Mouse (Mus musculus): ENCODE data around the gene Tnip3. TPM values are rescaled to one million over a fixed set of nuclear protein-coding genes. Genes with fewer than 3 reads are reported as not detected.

Tnip3 gene
- not detected in 2 replicates for polyA plus RNA-seq (2016; fragmentation: Nextera tagmentation; extraction: Ambion mirVana)

DNA sequence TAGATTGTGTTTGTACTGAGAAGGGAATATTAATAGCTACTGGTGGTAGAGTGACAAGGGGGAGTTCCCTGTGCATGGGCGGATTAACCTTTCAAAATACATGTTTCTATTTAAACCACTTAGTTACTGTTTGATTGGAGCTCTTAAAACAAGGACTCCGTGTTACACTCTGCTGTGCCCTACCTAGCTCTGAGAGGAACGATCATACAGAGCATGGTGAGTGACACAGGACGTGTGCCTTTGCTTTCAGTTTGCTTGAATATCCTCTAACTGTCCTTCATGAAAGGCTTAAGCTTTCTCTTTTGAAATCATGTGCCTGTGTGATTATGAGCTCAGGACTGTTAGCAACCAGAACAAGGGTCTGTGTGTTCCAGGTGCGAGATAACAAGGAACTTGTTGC is at the start of gene Tnip3:
TSS of gene Tnip3 (plus strand) at position 122 of the 400 bp plus-strand sequence.
- 91% methylated on average over 5 of the region's 5 CpGs for WGBS
- DNase-seq (ENCODE audit: extremely low spot score, low spot score), result no peak
- H3K4me1 ChIP-seq, result no peaks in the 10 kb centered on the region

DNA sequence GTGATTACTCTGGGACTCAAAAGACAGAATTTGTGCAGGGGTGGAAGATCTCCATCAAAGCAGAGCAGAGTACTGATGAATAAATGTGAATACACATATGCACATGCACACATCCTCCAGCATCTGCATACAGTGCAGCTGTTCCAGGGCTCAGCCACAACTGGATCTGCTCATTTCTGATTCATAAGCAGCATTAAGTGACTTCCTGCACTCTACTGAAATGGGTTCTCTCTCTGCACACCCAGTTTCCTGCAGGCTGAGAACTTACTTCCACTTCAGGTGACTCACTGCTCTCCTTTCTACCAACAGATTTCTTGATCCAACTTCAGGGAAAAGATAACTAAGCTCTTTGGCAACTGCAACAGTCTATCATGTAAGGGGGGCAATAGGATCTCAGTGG is 26.3 kb upstream of the Tnip3 start:
- H3K27me3 ChIP-seq (ENCODE audit: poor library complexity, severe bottlenecking), result no peaks in the 10 kb centered on the region
- no peaks in the 10 kb centered on the region for H3K4me1 ChIP-seq
- H3K27ac ChIP-seq, result no peak overlapping the region
- no peak for DNase-seq (ENCODE audit: extremely low spot score, low spot score)
- no peak overlapping the region for H3K4me3 ChIP-seq
- no peaks in the 10 kb centered on the region for H3K9me3 ChIP-seq
- H3K36me3 ChIP-seq (replicated peaks), result no peaks in the 10 kb centered on the region

More for the DNA sequence above, at the start of gene Tnip3:
- Histone ChIP-seq H3K4me3 (no peak within 1 kb of the TSS), H3K27ac (no peak within 1 kb of the TSS), H3K9me3 (no peaks in the 10 kb centered on the region), H3K27me3 (ENCODE audit: poor library complexity, severe bottlenecking) (no peaks in the 10 kb centered on the region), H3K36me3 (replicated peaks) (no peaks in the 10 kb centered on the region)

DNA sequence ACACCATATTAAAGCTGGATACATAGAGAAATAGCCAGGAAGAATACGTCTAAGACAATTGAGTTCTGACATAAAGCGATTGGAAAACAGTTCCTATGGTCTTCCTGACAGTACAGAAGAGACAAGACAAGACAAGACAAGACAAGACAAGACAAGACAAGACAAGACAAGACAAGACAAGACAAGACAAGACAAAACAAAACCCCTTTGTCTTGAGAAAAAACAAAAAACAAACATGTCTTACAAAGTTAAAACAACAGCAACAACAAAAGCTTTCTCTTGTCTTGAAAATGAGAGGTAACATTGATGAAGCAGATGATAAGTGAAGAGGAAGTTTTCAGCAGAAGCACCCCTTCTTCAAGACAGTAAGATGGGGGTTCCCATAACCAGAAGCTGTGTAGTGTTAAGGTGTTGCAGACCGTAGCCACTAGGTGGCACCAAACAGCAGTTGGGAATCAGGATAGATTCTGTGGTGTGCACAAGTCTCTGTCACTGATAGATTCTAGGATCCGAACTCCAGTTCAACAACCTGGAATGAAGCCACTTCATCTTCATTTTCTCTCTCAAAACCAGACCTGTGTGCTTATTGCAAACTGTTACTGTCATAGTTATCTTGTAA is 15.0 kb upstream of the Tnip3 start:
- H3K4me3 ChIP-seq, result no peak overlapping the region
- no peaks in the 10 kb centered on the region for H3K36me3 ChIP-seq (replicated peaks)
- no peaks in the 10 kb centered on the region for H3K4me1 ChIP-seq
- no peaks in the 10 kb centered on the region for H3K27me3 ChIP-seq (ENCODE audit: poor library complexity, severe bottlenecking)
- no peak overlapping the region for H3K27ac ChIP-seq
- no peaks in the 10 kb centered on the region for H3K9me3 ChIP-seq
- WGBS, result 47% methylated on average over 4 of the region's 4 CpGs
- DNase-seq (ENCODE audit: extremely low spot score, low spot score), result peak; percentile 65

DNA sequence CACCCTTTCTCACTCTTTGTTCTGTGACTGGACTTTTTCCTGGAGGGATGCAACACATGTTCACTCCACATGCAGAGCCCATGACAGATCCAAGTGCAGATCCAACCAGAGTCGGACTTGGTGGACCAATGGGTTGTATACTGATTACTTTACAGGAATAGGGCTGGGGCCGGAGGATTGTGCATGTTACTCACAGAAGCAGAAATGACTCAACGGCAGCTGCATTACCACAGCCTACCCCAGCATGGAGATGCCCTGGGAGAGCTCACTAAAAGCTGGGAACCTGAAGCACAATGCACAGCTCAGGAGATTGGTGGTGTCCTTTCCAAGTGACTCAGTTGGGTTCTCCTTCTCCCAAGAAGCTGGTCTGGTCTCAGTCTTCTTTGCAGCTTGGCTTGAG is 11.3 kb upstream of the Tnip3 start:
- WGBS, result 97% methylated on average over 3 of the region's 3 CpGs
- no peaks in the 10 kb centered on the region for H3K36me3 ChIP-seq (replicated peaks)
- H3K4me1 ChIP-seq, result no peaks in the 10 kb centered on the region
- no peaks in the 10 kb centered on the region for H3K9me3 ChIP-seq
- H3K27me3 ChIP-seq (ENCODE audit: poor library complexity, severe bottlenecking), result no peaks in the 10 kb centered on the region
- no peak for DNase-seq (ENCODE audit: extremely low spot score, low spot score)
- H3K4me3 ChIP-seq, result no peak overlapping the region
- H3K27ac ChIP-seq, result no peak overlapping the region

DNA sequence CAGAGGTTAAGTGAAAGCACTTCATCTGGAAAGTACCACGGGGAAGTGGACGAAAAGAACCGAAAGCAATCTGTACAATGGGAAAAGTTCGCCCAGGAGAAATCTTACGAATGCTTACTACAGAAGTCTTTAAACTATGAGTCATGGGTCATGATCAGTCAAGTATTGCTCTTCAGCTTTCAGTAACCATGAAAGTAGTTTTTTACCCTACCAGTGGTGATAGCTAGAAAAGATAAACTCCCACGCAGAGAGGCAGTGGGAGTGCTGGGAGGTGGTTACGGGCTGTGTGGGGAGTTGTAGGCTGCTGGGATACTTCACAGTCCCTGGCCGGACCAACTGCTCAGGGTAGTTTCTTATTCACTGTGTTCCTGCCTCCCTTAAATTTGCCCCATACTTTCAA is 8.4 kb upstream of the Tnip3 start:
- WGBS, result 91% methylated on average over 8 of the region's 8 CpGs

DNA sequence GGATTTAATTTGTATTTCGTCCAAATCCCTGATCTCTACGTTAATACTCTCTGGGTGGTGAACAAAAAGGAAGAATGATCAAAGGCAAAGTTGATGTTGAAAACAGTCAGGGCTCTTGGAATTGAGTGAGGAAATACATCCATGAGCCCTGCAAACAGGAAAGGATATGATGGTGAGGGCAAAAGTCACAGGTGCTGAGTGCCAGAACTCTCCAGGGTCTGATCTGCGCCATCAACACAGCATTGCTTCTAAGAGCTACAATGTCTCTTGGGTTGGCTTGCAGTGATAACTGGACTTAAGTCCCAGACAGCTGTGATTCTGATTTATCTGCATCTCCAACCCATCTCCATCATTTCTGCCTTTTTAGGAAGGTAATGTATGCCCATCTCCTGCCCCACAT is 4.3 kb upstream of the Tnip3 start:
- Histone ChIP-seq H3K4me3 (no peak overlapping the region), H3K4me1 (no peaks in the 10 kb centered on the region), H3K36me3 (replicated peaks) (no peaks in the 10 kb centered on the region), H3K27me3 (ENCODE audit: poor library complexity, severe bottlenecking) (no peaks in the 10 kb centered on the region), H3K27ac (no peak overlapping the region), H3K9me3 (no peaks in the 10 kb centered on the region)
- DNase-seq (ENCODE audit: extremely low spot score, low spot score), result no peak
- WGBS, result 84% methylated on average over 3 of the region's 3 CpGs

More for the DNA sequence above, 8.4 kb upstream of the Tnip3 start:
- Histone ChIP-seq H3K4me3 (no peak overlapping the region), H3K27ac (no peak overlapping the region), H3K4me1 (no peaks in the 10 kb centered on the region), H3K27me3 (ENCODE audit: poor library complexity, severe bottlenecking) (no peaks in the 10 kb centered on the region), H3K36me3 (replicated peaks) (no peaks in the 10 kb centered on the region), H3K9me3 (no peaks in the 10 kb centered on the region)
- no peak for DNase-seq (ENCODE audit: extremely low spot score, low spot score)

DNA sequence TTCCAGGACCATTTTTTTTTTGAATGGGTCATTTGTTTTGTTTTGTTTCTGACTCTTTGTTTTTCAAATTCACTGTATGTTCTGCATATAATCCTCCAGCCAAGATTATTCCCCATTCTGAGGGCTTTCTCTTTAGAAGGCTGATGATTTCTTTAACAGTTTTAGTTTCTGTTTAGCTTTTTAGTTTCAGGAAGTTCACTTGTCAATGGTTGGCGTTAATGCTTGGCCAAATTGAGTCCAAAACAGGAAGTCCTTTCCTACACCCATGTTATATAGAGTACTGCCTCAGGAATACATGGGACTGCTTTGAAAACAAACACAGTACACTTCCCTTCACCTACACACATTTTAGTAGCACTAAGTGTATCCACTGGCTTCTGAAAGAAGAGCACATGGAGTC is 2.8 kb downstream of the Tnip3 start:
- Histone ChIP-seq H3K27me3 (ENCODE audit: poor library complexity, severe bottlenecking) (no peaks in the 10 kb centered on the region), H3K4me3 (no peak overlapping the region), H3K9me3 (no peaks in the 10 kb centered on the region), H3K27ac (no peak overlapping the region), H3K36me3 (replicated peaks) (no peaks in the 10 kb centered on the region), H3K4me1 (no peaks in the 10 kb centered on the region)
- WGBS, result 70% methylated on average over 1 of the region's 1 CpGs
- DNase-seq (ENCODE audit: extremely low spot score, low spot score), result no peak

DNA sequence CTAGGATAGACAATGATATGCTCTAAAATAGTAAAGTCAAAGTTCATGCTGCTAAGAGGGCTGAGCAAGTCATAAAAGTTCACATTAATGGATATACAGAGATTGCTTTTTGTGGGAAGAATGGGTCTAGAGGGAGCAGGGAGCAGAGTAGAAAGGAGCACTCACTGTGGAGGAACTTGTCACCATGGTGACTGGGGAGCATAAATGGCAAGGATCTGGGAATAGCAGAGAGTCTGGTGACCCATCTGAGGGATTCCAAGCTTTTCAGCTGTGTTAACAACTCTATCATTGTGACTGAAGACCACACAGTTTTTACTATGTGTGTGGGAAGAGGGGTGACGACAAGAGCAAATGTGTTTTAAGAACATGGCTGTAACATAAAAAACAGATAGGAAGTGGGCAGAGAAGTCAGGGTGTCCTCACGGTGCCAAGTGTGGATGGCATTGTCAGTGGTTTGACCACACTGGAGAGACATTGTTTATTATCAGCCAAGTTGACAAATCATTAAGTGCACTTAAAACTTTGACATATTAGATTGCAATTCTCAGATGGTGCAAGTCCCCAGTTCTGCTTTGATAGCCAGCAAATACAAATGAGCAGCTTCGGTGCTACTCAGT is 6.2 kb downstream of the Tnip3 start:
- WGBS, result 87% methylated on average over 3 of the region's 3 CpGs
- Histone ChIP-seq H3K36me3 (replicated peaks) (no peaks in the 10 kb centered on the region), H3K4me1 (no peaks in the 10 kb centered on the region), H3K27ac (no peak overlapping the region), H3K9me3 (no peaks in the 10 kb centered on the region), H3K27me3 (ENCODE audit: poor library complexity, severe bottlenecking) (no peaks in the 10 kb centered on the region), H3K4me3 (no peak overlapping the region)
- no peak for DNase-seq (ENCODE audit: extremely low spot score, low spot score)

DNA sequence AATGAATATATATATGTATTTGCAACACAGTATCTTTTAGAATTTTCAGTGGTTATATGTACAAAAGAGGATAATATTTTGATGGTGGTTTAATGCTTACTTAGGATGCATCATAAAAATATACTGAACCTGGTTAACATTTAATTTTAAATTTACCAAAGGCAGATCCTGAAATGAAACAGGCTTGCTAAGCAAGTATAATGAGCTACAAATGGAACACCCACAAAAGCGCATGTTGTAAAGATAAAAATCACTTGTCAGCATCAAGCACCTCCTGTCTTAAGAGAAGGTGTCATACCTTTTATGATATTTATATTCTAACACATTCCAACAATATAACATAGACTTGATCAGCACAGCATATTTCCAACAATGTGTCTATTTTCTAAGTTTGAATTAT is 8.6 kb downstream of the Tnip3 start:
- 98% methylated on average over 1 of the region's 1 CpGs for WGBS
- no peak for DNase-seq (ENCODE audit: extremely low spot score, low spot score)
- Histone ChIP-seq H3K27ac (no peak overlapping the region), H3K9me3 (no peaks in the 10 kb centered on the region), H3K4me1 (no peaks in the 10 kb centered on the region), H3K27me3 (ENCODE audit: poor library complexity, severe bottlenecking) (no peaks in the 10 kb centered on the region), H3K36me3 (replicated peaks) (no peaks in the 10 kb centered on the region), H3K4me3 (no peak overlapping the region)

DNA sequence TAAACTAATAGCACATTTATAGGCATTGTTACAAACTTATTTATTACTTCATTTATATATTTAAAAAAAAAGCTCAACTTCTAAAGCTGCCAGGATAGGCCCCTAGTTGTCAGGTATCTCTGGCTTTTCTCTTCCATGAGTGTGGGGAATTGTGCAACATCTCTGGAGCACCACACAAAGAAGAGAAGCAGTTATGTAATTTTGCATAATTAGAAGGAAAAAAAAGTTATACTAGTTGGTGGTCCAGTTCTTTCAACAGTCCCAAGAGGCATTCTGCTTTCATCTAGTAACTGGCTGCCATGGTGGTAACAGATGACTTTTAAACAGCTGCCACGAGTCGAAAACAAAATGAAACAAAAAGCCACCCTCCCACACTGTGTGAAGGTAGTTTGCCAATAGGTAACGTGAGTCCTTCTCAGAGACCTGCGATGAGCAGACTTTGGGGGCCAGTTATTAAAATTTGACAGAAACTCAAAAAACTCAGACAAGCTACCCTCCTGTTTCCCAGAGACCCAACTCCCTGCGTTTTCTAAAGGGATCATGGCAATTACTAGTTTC is 12.3 kb downstream of the Tnip3 start:
- H3K27ac ChIP-seq, result no peak overlapping the region
- no peaks in the 10 kb centered on the region for H3K27me3 ChIP-seq (ENCODE audit: poor library complexity, severe bottlenecking)
- no peaks in the 10 kb centered on the region for H3K36me3 ChIP-seq (replicated peaks)
- no peaks in the 10 kb centered on the region for H3K9me3 ChIP-seq
- 87% methylated on average over 5 of the region's 5 CpGs for WGBS
- no peak for DNase-seq (ENCODE audit: extremely low spot score, low spot score)
- no peak overlapping the region for H3K4me3 ChIP-seq
- H3K4me1 ChIP-seq, result no peaks in the 10 kb centered on the region

DNA sequence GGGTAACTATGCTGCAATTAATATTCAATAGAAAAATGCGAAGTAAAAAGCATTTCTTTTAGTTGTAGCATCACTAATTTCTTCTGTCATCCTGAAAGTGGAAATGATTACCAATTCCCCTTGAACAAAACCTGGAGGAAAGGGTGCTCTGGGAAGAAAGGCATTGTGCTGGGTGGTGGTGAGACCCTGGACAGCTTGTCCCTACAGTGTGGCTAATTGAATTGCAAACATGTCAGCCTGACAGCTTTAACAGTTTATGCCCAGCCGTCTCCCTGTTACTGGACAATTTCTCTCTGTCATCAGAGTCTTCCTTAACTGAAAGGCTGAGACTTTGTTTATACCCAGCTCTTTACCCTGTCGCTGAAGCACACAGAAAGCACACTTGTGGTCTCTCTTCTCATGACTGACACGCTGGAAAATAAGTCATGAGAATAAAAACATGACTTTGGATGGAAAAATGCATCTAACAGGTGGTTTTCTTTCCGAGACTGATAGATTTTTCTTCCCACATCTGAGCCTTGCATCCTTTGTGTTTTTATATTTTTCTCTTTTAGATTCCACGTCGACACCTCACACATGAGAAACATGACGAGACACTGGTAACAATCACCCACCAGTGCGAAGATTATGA is 13.0 kb downstream of the Tnip3 start:
- Histone ChIP-seq H3K9me3 (no peaks in the 10 kb centered on the region), H3K4me1 (no peaks in the 10 kb centered on the region), H3K36me3 (replicated peaks) (no peaks in the 10 kb centered on the region), H3K4me3 (no peak overlapping the region), H3K27ac (no peak overlapping the region), H3K27me3 (ENCODE audit: poor library complexity, severe bottlenecking) (no peaks in the 10 kb centered on the region)
- DNase-seq (ENCODE audit: extremely low spot score, low spot score), result no peak
- 87% methylated on average over 9 of the region's 9 CpGs for WGBS

DNA sequence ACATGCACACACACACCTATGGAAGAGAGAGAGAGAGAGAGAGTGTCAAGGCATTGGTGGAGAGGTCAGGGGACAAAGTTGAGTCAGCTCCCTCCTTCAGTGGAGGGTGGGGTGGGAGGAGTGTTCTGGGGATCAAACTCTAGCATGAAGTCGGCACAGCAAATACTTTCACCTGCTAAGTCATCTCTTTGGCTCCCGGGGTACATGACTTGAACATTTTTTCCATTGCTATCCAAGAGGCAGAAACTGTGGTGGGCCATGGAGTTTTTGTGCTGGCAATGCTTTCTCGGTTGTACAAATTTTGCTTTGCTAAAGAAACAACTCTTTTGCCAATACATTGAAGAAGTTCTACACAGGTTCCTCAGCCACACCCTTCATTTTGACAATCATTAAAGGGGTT is 13.8 kb downstream of the Tnip3 start:
- Histone ChIP-seq H3K27ac (no peak overlapping the region), H3K4me1 (no peaks in the 10 kb centered on the region), H3K36me3 (replicated peaks) (no peaks in the 10 kb centered on the region), H3K27me3 (ENCODE audit: poor library complexity, severe bottlenecking) (no peaks in the 10 kb centered on the region), H3K9me3 (no peaks in the 10 kb centered on the region), H3K4me3 (no peak overlapping the region)
- 89% methylated on average over 3 of the region's 3 CpGs for WGBS
- no peak for DNase-seq (ENCODE audit: extremely low spot score, low spot score)

DNA sequence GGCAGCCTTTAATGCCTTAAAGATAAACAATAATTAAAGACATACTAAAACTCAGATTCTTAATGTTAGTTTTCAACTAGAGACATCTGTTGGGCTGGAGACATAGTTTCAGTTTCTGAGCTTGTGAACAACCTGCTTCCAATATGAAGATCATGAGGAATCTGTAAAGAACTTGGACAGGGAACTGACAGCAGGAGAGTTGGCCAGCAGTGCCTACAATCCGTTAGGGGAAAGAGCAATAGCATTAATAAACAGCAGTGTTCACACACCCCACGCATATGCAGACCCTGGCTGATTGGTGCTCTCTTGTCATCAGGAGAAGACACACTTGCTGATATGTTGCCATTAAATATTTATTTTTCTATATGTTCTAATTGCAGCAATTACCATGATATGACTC is 15.0 kb downstream of the Tnip3 start:
- H3K4me1 ChIP-seq, result no peaks in the 10 kb centered on the region
- 82% methylated on average over 2 of the region's 2 CpGs for WGBS
- H3K36me3 ChIP-seq (replicated peaks), result no peaks in the 10 kb centered on the region
- no peak overlapping the region for H3K27ac ChIP-seq
- no peaks in the 10 kb centered on the region for H3K27me3 ChIP-seq (ENCODE audit: poor library complexity, severe bottlenecking)
- no peaks in the 10 kb centered on the region for H3K9me3 ChIP-seq
- H3K4me3 ChIP-seq, result no peak overlapping the region
- DNase-seq (ENCODE audit: extremely low spot score, low spot score), result no peak

Data from forebrain, embryonic 10.5 days (tissue).